Mouse (Mus musculus) gastrocnemius, adult 2 months (tissue): ENCODE measurements at regions not wholly inside any gene's neighbourhood (a gene's known extent, or its start where the extent isn't known, plus 50 kb on each side); places are given as distances from the start of the nearest gene placed in this dataset.

ENCODE experiments used
- DNase-seq: peaks from one replicate; pipeline ENCODE4 v3.0.0; 2022
- H3K27ac ChIP-seq: fragments of 200-600 bp; 2 replicates; pipeline ENCODE4 v1.8.1; 2022; ENCODE audit warnings: mild to moderate bottlenecking
- H3K4me3 ChIP-seq: fragments of 200-600 bp; 2 replicates; pipeline ENCODE4 v1.8.1; 2022; ENCODE audit warnings: mild to moderate bottlenecking, moderate library complexity
- CTCF ChIP-seq: fragments of 200-600 bp; IDR thresholded peaks from 2 replicates; pipeline ENCODE4 v1.8.1; 2022; ENCODE audit warnings: antibody characterized with exemption, mild to moderate bottlenecking, moderate library complexity
- intact Hi-C: fragments of 180-260 bp; cut with DNase I; formaldehyde crosslinking; loops from one replicate; pipeline ENCODE4 v1.15.1; 2025

GRCm38 (mm10) chr8:30921451-30921850, 2507.1 kb upstream of the 5930422O12Rik start:
- no peak for TF ChIP-seq CTCF

GRCm38 (mm10) chr8:30923301-30924159, 2505.0 kb upstream of the 5930422O12Rik start:
- H3K27ac ChIP-seq: no peak overlapping the region
- peak; percentile 78 for TF ChIP-seq CTCF
- H3K4me3 ChIP-seq: no peak overlapping the region
- DNase-seq: peak; percentile 50
- intact Hi-C loops: loop anchor here (2.0 kb wide), 1 partner anchor 83 kb away; no protein-coding TSS in a partner anchor

More at GRCm38 (mm10) chr8:30921451-30921850, 2507.1 kb upstream of the 5930422O12Rik start:
- intact Hi-C loops: no loop called here
- DNase-seq: no peak
- Histone ChIP-seq H3K27ac (no peak overlapping the region), H3K4me3 (no peak overlapping the region)

GRCm38 (mm10) chr8:30924160-30924534, 2504.4 kb upstream of the 5930422O12Rik start:
- intact Hi-C loops: no loop called here
- no peak for TF ChIP-seq CTCF
- no peak for DNase-seq
- no peak overlapping the region for H3K4me3 ChIP-seq
- no peak overlapping the region for H3K27ac ChIP-seq

- TF ChIP-seq CTCF: no peak
- Histone ChIP-seq H3K27ac (no peak overlapping the region), H3K4me3 (no peak overlapping the region)
- intact Hi-C loops: no loop called here
- DNase-seq: no peak
These were observed 2503.9 kb upstream of the 5930422O12Rik start for GRCm38 (mm10) chr8:30924656-30925055.

GRCm38 (mm10) chr8:30937449-30938075, 2490.9 kb upstream of the 5930422O12Rik start:
- Histone ChIP-seq H3K27ac (no peak overlapping the region), H3K4me3 (no peak overlapping the region)
- intact Hi-C loops: no loop called here
- no peak for DNase-seq
- no peak for TF ChIP-seq CTCF

- TF ChIP-seq CTCF: no peak
- H3K27ac ChIP-seq: no peak overlapping the region
- DNase-seq: no peak
These were observed 2487.6 kb upstream of the 5930422O12Rik start for GRCm38 (mm10) chr8:30940901-30941300.

GRCm38 (mm10) chr8:30941511-30942175, 2486.9 kb upstream of the 5930422O12Rik start:
- no peak for TF ChIP-seq CTCF
- Histone ChIP-seq H3K4me3 (no peak overlapping the region), H3K27ac (no peak overlapping the region)
- DNase-seq: no peak
- intact Hi-C loops: no loop called here

More at GRCm38 (mm10) chr8:30940901-30941300, 2487.6 kb upstream of the 5930422O12Rik start:
- intact Hi-C loops: no loop called here
- H3K4me3 ChIP-seq: no peak overlapping the region

GRCm38 (mm10) chr8:30946154-30947065, 2482.1 kb upstream of the 5930422O12Rik start:
- TF ChIP-seq CTCF: no peak

GRCm38 (mm10) chr8:30952818-30953217, 2475.7 kb upstream of the 5930422O12Rik start:
- DNase-seq: no peak
- intact Hi-C loops: loop anchor here (1.0 kb wide), 1 partner anchor 78 kb away; no protein-coding TSS in a partner anchor
- H3K4me3 ChIP-seq: no peak overlapping the region
- H3K27ac ChIP-seq: no peak overlapping the region
- TF ChIP-seq CTCF: no peak

More at GRCm38 (mm10) chr8:30946154-30947065, 2482.1 kb upstream of the 5930422O12Rik start:
- DNase-seq: no peak
- Histone ChIP-seq H3K4me3 (no peak overlapping the region), H3K27ac (no peak overlapping the region)
- intact Hi-C loops: no loop called here

GRCm38 (mm10) chr8:30959436-30960180, 2468.9 kb upstream of the 5930422O12Rik start:
- Histone ChIP-seq H3K27ac (no peak overlapping the region), H3K4me3 (peak overlapping the region; percentile 63)
- intact Hi-C loops: no loop called here
- no peak for TF ChIP-seq CTCF
- no peak for DNase-seq

- no peak for DNase-seq
- no peak for TF ChIP-seq CTCF
- Histone ChIP-seq H3K4me3 (no peak overlapping the region), H3K27ac (no peak overlapping the region)
- intact Hi-C loops: no loop called here
These were observed 2468.0 kb upstream of the 5930422O12Rik start for GRCm38 (mm10) chr8:30960486-30960885.
